Mouse (Mus musculus): ENCODE data around the gene Cachd1.

DNA sequence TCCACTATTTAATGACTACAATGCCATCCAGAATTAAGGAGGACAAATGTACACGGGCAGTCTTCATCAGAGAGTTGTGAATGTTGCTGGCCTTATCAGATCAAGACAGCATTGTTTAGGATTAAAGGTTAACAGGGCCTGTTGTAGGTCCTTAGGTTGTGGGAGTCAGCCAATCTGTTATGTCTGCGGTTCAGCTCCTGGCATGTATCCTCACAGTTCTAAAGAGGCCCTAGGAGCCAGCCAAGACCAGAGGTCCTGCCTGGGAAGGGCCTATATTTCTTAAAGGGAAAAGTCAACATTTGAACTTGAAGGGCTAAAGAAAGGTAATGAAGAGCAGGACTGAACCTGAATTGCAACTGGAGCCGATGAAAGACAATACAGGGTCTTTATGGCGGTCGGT, 13.7 kb downstream of the Cachd1 start:
- TF ChIP-seq POLR2A (IDR thresholded peaks at IDR 0.05; ENCODE audit: insufficient read length, low read depth): no peak
- no peak for TF ChIP-seq MYOD1 (IDR thresholded peaks at IDR 0.05; ENCODE audit: control insufficient read depth in 1 of 3, insufficient read length in 2 of 3, low read depth in 2 of 3)
- no peak for TF ChIP-seq TCF12 (IDR thresholded peaks at IDR 0.05; ENCODE audit: insufficient read depth, poor library complexity, severe bottlenecking)
